Mouse (Mus musculus) thymus, postnatal 36 days (tissue): ENCODE data around the gene Agpat1.

Source experiments
- DNase-seq, 2 experiments: peaks; one replicate each; pipeline ENCODE4 v3.0.0; 2022; ENCODE audit warnings: mixed read lengths in 2 of 2

Agpat1 gene

GRCm38 (mm10) chr17:34637459-34637858, 33.4 kb downstream of the Agpat1 start:
- DNase-seq, result no peak

GRCm38 (mm10) chr17:34639461-34640255, 35.6 kb downstream of the Agpat1 start:
- DNase-seq, result no peak

GRCm38 (mm10) chr17:34640778-34641601, 36.9 kb downstream of the Agpat1 start:
- DNase-seq, result no peak

GRCm38 (mm10) chr17:34641945-34642344, 37.9 kb downstream of the Agpat1 start:
- DNase-seq, result no peak

GRCm38 (mm10) chr17:34643379-34643778, 39.3 kb downstream of the Agpat1 start:
- DNase-seq, result no peak

GRCm38 (mm10) chr17:34643944-34644343, 39.9 kb downstream of the Agpat1 start:
- no peak for DNase-seq

- peak; percentile 94 for DNase-seq
These were observed 40.5 kb downstream of the Agpat1 start, which contains the start of gene Fkbpl for GRCm38 (mm10) chr17:34644608-34645007. Gene Fkbpl, plus strand, starts transcription at chr17:34644764.

GRCm38 (mm10) chr17:34645256-34645829, 41.3 kb downstream of the Agpat1 start:
- no peak for DNase-seq

- DNase-seq, result no peak
These were observed 41.9 kb downstream of the Agpat1 start for GRCm38 (mm10) chr17:34645831-34646511.

- peak; percentile 88 to 96 for DNase-seq
These were observed 43.1 kb downstream of the Agpat1 start, which contains the start of gene Atf6b for GRCm38 (mm10) chr17:34646906-34647787. Gene Atf6b, plus strand, starts transcription at chr17:34647146.

GRCm38 (mm10) chr17:34648141-34648890, 44.3 kb downstream of the Agpat1 start:
- DNase-seq, result peak in 1 of 2 experiments; percentile 9

- no peak for DNase-seq
These were observed 45.2 kb downstream of the Agpat1 start for GRCm38 (mm10) chr17:34649106-34649864.

GRCm38 (mm10) chr17:34650781-34651180, 46.7 kb downstream of the Agpat1 start:
- DNase-seq, result no peak

- peak; percentile 61 to 70 for DNase-seq
These were observed 47.6 kb downstream of the Agpat1 start for GRCm38 (mm10) chr17:34651507-34652221.

- no peak for DNase-seq
These were observed 48.5 kb downstream of the Agpat1 start for GRCm38 (mm10) chr17:34652546-34652945.

- no peak for DNase-seq
These were observed 48.9 kb downstream of the Agpat1 start for GRCm38 (mm10) chr17:34652985-34653384.

GRCm38 (mm10) chr17:34653746-34654285, 49.8 kb downstream of the Agpat1 start:
- DNase-seq, result peak; percentile 41 to 42

GRCm38 (mm10) chr17:34654392-34654791, 50.3 kb downstream of the Agpat1 start:
- no peak for DNase-seq

GRCm38 (mm10) chr17:34655160-34655559, 51.1 kb downstream of the Agpat1 start:
- no peak for DNase-seq
